Mouse (Mus musculus): ENCODE data around the gene Fbxl14. TPM values are rescaled to one million over a fixed set of nuclear protein-coding genes. Genes with fewer than 3 reads are reported as not detected.

Fbxl14 gene
- polyA plus RNA-seq, 1 experiment from 2014 or later, result 4.6 TPM

DNA sequence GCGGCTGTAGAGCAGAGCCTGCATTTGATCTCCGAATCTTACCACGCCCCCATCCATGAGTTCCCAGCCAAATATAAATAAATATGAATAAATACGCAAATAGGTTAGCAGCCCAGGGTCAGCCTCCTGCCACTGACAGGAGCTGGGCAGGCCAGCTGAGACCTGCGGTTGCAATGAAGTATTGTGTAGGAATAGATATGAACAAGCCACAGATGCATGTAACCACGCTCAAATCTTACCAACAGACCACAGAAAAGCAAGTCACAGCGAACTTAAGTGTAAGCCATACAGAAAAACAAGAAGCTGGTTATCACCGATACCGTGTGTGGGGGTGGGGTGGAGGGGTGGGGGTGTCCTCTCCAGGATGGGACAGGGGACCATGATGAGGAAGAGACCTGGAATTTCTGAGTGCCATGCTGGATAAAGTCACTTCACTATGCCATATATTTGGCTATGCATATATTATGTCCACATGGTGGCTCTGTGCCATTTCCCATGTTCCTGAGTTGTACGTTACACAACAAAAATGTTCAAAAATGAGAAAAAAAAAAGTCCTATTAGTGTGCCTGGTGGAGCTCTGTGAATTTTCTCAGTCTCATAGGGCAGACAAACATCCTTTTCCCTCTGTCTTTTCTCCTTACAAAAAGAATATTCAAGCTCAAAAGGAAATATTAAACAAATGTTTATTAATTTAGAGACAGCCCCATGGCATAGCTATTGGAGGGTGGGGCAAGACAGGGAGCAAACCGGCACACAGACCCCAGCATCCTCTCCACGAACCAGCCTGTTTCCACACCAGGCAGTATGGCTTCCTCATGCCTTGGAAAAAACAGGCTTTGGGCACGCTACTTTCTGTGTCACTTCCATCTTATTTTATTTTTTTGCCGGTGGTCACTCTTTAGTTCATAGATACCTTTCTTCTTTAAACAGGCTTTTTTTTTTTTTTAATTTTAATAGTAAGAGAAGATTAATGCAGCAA is 28.2 kb upstream of the Fbxl14 start:
- Histone ChIP-seq H3K4me2 (replicated peaks) (peak overlapping the region; percentile 71), H3K9ac (no peak overlapping the region), H3K4me3 (replicated peaks) (0 out of 2 replicates have a peak overlapping the region, but pooled peaks have one; percentile 36), H3K27ac (no peak overlapping the region), H3K4me1 (replicated peaks) (peaks cover 34% of the 10 kb centered on the region), H3K36me3 (no peaks in the 10 kb centered on the region), H3K9me3 (no peaks in the 10 kb centered on the region), H3K27me3 (replicated peaks) (no peaks in the 10 kb centered on the region)
- WGBS, result 44% methylated on average over 14 of the region's 14 CpGs
- ATAC-seq, result no peak

- Histone ChIP-seq H3K4me2 (replicated peaks) (peak overlapping the region; percentile 71), H3K9me3 (no peaks in the 10 kb centered on the region), H3K36me3 (no peaks in the 10 kb centered on the region), H3K27ac (peak overlapping the region; percentile 56), H3K27me3 (replicated peaks) (no peaks in the 10 kb centered on the region), H3K4me3 (replicated peaks) (peak overlapping the region; percentile 36), H3K9ac (peak overlapping the region; percentile 20), H3K4me1 (replicated peaks) (peaks cover 34% of the 10 kb centered on the region)
- WGBS, result 4% methylated on average over 15 of the region's 15 CpGs
- ATAC-seq, result peak; percentile 36; the same call in 1 of the 2 replicates
Observed at GRCm38 (mm10) chr6:119451981-119452499, 27.4 kb upstream of the Fbxl14 start.

DNA sequence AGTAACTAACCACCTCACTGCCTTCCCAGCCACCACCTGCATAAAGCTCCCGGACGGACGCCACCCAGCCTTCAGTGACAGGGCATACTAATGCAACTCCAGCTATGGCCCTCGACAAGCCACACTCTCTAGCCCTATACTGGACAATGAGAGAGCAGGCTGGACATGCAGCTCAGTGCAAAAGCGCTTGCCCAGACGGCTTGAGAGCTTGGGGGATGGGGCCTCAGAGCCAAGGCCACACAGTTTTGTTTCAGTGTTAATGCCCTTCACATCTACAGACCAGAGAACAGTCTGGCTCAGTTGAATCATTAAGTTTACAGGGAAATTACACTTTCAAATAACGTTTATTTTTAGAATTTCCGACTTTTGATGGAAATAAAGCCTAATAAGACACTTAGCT is 21.3 kb upstream of the Fbxl14 start:
- Histone ChIP-seq H3K4me2 (replicated peaks) (no peak overlapping the region), H3K4me1 (replicated peaks) (0 out of 2 replicates have a peak, but pooled peaks cover 4% of the 10 kb centered on the region), H3K27ac (no peak overlapping the region), H3K27me3 (replicated peaks) (no peaks in the 10 kb centered on the region), H3K9me3 (no peaks in the 10 kb centered on the region), H3K4me3 (replicated peaks) (no peak overlapping the region), H3K36me3 (no peaks in the 10 kb centered on the region), H3K9ac (no peak overlapping the region)
- no peak for ATAC-seq
- 62% methylated on average over 8 of the region's 8 CpGs for WGBS

DNA sequence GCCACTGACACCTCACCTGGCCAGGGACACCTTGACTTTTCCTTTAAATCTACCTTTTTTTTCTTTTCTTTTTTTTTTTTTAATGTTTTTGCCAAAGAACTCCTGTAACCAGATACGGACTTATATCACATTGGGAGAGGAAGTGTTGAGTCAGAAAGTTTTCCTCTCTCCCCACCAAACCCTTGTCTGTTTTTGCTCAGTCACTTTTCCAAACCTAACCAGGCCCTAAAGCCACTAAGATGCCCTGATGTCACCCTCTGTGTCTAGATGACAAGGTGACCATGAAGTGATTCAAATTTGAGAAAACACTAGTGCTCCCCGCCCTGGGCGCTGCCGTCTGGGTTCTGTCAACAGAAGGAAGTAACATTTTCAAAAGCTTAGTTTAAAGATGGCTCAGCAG is 20.4 kb upstream of the Fbxl14 start:
- Histone ChIP-seq H3K9ac (no peak overlapping the region), H3K9me3 (no peaks in the 10 kb centered on the region), H3K4me2 (replicated peaks) (no peak overlapping the region), H3K36me3 (no peaks in the 10 kb centered on the region), H3K4me1 (replicated peaks) (0 out of 2 replicates have a peak, but pooled peaks cover 4% of the 10 kb centered on the region), H3K27ac (no peak overlapping the region), H3K4me3 (replicated peaks) (no peak overlapping the region), H3K27me3 (replicated peaks) (no peaks in the 10 kb centered on the region)
- ATAC-seq, result no peak
- WGBS, result 60% methylated on average over 4 of the region's 4 CpGs

- no peak overlapping the region for H3K4me3 ChIP-seq (replicated peaks)
- no peaks in the 10 kb centered on the region for H3K9me3 ChIP-seq
- no peaks in the 10 kb centered on the region for H3K27me3 ChIP-seq (replicated peaks)
- no peak overlapping the region for H3K27ac ChIP-seq
- no peak overlapping the region for H3K4me2 ChIP-seq (replicated peaks)
- no peaks in the 10 kb centered on the region for H3K36me3 ChIP-seq
- ATAC-seq, result no peak
- 62% methylated on average over 5 of the region's 5 CpGs for WGBS
- H3K9ac ChIP-seq, result no peak overlapping the region
- H3K4me1 ChIP-seq (replicated peaks), result no peaks in the 10 kb centered on the region
Observed at GRCm38 (mm10) chr6:119460391-119460790, 19.1 kb upstream of the Fbxl14 start.

- no peak overlapping the region for H3K9ac ChIP-seq
- no peak overlapping the region for H3K27ac ChIP-seq
- no peaks in the 10 kb centered on the region for H3K36me3 ChIP-seq
- no peak overlapping the region for H3K4me2 ChIP-seq (replicated peaks)
- WGBS, result 94% methylated on average over 1 of the region's 1 CpGs
- peaks cover 8% of the 10 kb centered on the region; the same call in 1 of the 2 replicates for H3K4me1 ChIP-seq (replicated peaks)
- no peak for ATAC-seq
- no peaks in the 10 kb centered on the region for H3K27me3 ChIP-seq (replicated peaks)
- H3K4me3 ChIP-seq (replicated peaks), result no peak overlapping the region
- H3K9me3 ChIP-seq, result no peaks in the 10 kb centered on the region
Observed at GRCm38 (mm10) chr6:119466161-119466560, 13.3 kb upstream of the Fbxl14 start.

- no peaks in the 10 kb centered on the region for H3K27me3 ChIP-seq (replicated peaks)
- peak; percentile 62 for ATAC-seq
- no peak overlapping the region for H3K4me2 ChIP-seq (replicated peaks)
- 0 out of 2 replicates have a peak overlapping the region, but pooled peaks have one; percentile 9 for H3K27ac ChIP-seq
- H3K4me3 ChIP-seq (replicated peaks), result no peak overlapping the region
- no peaks in the 10 kb centered on the region for H3K9me3 ChIP-seq
- no peaks in the 10 kb centered on the region for H3K36me3 ChIP-seq
- WGBS, result 46% methylated on average over 10 of the region's 10 CpGs
- peaks cover 8% of the 10 kb centered on the region; the same call in 1 of the 2 replicates for H3K4me1 ChIP-seq (replicated peaks)
- H3K9ac ChIP-seq, result no peak overlapping the region
Observed at GRCm38 (mm10) chr6:119466921-119467784, 12.3 kb upstream of the Fbxl14 start.

GRCm38 (mm10) chr6:119467785-119468059 is 11.7 kb upstream of the Fbxl14 start:
- ATAC-seq, result peak; percentile 48
- H3K9ac ChIP-seq, result no peak overlapping the region
- H3K4me3 ChIP-seq (replicated peaks), result no peak overlapping the region
- H3K4me1 ChIP-seq (replicated peaks), result peaks cover 8% of the 10 kb centered on the region; the same call in 1 of the 2 replicates
- no peaks in the 10 kb centered on the region for H3K27me3 ChIP-seq (replicated peaks)
- H3K9me3 ChIP-seq, result no peaks in the 10 kb centered on the region
- 89% methylated on average over 2 of the region's 2 CpGs for WGBS
- H3K36me3 ChIP-seq, result no peaks in the 10 kb centered on the region
- no peak overlapping the region for H3K4me2 ChIP-seq (replicated peaks)
- 0 out of 2 replicates have a peak overlapping the region, but pooled peaks have one; percentile 9 for H3K27ac ChIP-seq

- Histone ChIP-seq H3K9me3 (no peaks in the 10 kb centered on the region), H3K9ac (no peak overlapping the region), H3K27me3 (replicated peaks) (no peaks in the 10 kb centered on the region), H3K36me3 (no peaks in the 10 kb centered on the region), H3K27ac (no peak overlapping the region), H3K4me2 (replicated peaks) (no peak overlapping the region), H3K4me1 (replicated peaks) (peaks cover 8% of the 10 kb centered on the region; the same call in 1 of the 2 replicates), H3K4me3 (replicated peaks) (no peak overlapping the region)
- no peak for ATAC-seq
- 84% methylated on average over 3 of the region's 3 CpGs for WGBS
Observed at GRCm38 (mm10) chr6:119470777-119471176, 8.7 kb upstream of the Fbxl14 start.

DNA sequence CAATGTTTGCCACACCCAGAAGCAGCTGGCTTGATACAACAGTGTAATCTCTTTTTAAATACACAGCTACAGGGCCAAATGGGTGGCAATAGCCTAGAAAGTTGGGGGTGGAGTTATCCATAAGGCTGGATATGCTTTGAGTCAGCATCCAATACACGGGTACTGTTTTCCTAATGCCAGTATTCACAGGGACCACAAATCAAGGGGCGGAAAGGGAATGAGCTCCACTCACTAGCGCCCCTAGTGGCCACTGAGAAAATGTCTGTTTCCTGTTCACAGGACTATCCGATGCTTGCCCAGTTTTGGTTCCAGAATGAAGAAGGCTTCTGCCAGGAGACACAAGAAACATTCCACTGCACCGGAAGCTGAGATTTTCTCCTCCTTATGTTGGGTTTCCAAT is 7.3 kb upstream of the Fbxl14 start:
- Histone ChIP-seq H3K4me2 (replicated peaks) (no peak overlapping the region), H3K4me1 (replicated peaks) (peaks cover 5% of the 10 kb centered on the region), H3K27me3 (replicated peaks) (no peaks in the 10 kb centered on the region), H3K9me3 (no peaks in the 10 kb centered on the region), H3K36me3 (no peaks in the 10 kb centered on the region), H3K27ac (no peak overlapping the region), H3K9ac (no peak overlapping the region), H3K4me3 (replicated peaks) (no peak overlapping the region)
- ATAC-seq, result no peak
- WGBS, result 41% methylated on average over 5 of the region's 5 CpGs

GRCm38 (mm10) chr6:119472705-119473104 is 6.8 kb upstream of the Fbxl14 start:
- ATAC-seq, result no peak
- H3K36me3 ChIP-seq, result no peaks in the 10 kb centered on the region
- no peak overlapping the region for H3K9ac ChIP-seq
- peaks cover 6% of the 10 kb centered on the region for H3K4me1 ChIP-seq (replicated peaks)
- H3K4me3 ChIP-seq (replicated peaks), result no peak overlapping the region
- H3K4me2 ChIP-seq (replicated peaks), result no peak overlapping the region
- WGBS, result 66% methylated on average over 3 of the region's 3 CpGs
- H3K9me3 ChIP-seq, result no peaks in the 10 kb centered on the region
- H3K27me3 ChIP-seq (replicated peaks), result no peaks in the 10 kb centered on the region
- no peak overlapping the region for H3K27ac ChIP-seq

GRCm38 (mm10) chr6:119473446-119473845 is 6.0 kb upstream of the Fbxl14 start:
- Histone ChIP-seq H3K4me3 (replicated peaks) (no peak overlapping the region), H3K4me1 (replicated peaks) (peaks cover 10% of the 10 kb centered on the region), H3K4me2 (replicated peaks) (no peak overlapping the region), H3K36me3 (no peaks in the 10 kb centered on the region), H3K9me3 (no peaks in the 10 kb centered on the region), H3K27me3 (replicated peaks) (no peaks in the 10 kb centered on the region), H3K9ac (no peak overlapping the region), H3K27ac (no peak overlapping the region)
- ATAC-seq, result no peak
- 81% methylated on average over 7 of the region's 7 CpGs for WGBS

Data from intestine, embryonic 15.5 days (tissue).